Mouse (Mus musculus): Measurements from ENCODE around the gene Fgfr2. TPM values are rescaled to one million over a fixed set of nuclear protein-coding genes. Genes with fewer than 3 reads are reported as not detected.
"Not testable (repeated sequence)": the region's sequence is repeated elsewhere in the genome, so short reads cannot be mapped to it uniquely, and the experiment has no call there.

Gene Fgfr2
- total RNA-seq, 2 experiments from 2014 or later = 35.8 to 40.8 TPM

DNA sequence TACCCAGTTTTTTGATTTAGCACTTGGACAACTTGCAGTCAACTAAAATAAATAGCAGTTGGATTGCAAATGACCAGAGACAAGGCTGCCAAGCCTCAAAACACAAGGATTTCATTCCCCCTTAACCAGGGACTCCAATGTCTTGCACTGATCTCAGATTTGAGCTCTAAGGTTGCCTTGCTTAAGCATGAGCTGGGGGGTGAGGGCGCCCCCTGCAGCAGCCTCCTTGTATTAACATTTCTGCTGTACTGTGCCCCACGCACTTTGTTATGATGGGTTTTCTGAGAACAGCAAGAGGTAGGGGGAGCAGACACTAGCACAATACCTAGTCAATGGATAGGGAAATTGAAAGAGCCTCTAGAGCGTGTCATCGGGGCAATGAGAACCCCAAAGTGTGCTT, 615.8 kb downstream of the Fgfr2 start:
- intact Hi-C loops (cut with DNase I) = no loop called here
- DNase-seq = peak; percentile 46

DNA sequence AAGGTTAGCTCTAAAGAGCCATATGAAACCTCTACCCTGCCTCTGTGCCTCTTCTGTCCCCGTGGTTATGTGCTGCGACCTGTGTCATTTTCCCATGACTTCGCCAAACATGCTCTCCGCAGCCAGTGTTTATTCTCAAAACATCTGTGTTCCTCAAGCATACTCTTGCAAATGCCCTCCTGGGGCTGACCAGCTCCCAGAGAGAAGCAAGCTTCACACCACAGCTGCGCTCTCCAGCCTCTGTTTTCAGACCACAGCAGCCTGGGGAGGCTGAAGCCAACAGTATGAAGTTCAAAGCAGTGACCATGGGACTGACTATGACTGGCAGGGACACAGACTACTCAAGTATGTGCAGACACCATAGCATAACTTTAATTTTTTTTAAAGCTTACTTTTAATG, 616.9 kb downstream of the Fgfr2 start:
- DNase-seq = no peak
- intact Hi-C loops (cut with DNase I) = no loop called here

DNA sequence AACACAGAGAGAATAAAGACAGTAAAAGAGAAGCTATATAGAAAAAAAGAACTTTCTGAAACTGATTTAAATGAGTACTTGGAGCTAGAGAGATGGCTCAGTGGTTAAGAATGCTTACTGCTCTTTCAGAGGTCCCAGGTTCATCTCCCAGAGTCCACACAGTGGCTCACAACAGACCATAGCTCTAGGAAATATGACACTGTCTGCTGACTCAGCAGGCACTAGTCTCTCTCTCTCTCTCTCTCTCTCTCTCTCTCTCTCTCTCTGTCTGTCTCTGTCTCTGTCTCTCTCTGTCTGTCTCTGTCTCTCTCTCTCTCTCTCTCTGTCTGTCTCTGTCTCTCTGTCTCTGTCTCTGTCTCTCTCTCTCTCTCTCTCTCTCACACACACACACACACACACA, 620.7 kb downstream of the Fgfr2 start:
- intact Hi-C loops (cut with DNase I); DNase-seq: not testable (repeated sequence)

DNA sequence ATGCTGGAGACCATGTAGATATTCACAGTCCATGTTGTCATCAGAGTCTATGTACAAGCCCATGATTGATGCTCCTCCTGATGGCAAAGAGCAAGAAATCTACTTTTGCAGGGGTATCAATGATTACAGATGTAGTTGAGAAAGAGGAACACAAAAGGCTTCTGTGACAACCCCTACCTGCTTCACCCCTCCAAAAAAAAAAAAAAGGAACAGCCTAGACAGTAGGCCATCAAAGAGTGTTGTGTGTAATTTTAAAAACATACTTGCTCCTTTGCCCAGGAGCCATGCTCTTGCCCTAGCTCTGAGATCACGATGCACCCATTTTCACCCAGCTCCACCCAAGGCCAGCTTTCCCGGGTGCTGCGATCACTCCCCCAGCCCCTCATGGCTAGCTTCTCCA, 626.0 kb downstream of the Fgfr2 start:
- DNase-seq = no peak
- intact Hi-C loops (cut with DNase I) = no loop called here

DNA sequence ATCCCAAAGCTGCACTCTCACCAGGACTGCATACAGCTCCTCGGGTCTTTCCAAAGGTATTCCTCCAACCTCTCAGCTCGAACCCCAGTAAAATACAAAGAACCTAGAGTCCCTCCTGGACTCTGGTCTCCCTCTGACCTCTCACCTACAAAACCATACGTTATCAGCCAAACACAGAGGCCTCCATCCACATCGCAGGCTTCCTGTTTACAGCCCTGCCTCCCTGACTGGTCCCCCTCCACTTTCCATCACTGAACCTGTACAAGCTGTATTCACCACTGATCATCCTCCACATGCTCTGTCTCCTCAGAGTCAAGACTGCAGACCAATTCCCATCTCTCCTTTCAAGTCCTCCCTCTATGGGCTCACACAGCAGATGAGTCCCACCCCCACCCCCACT, 628.9 kb downstream of the Fgfr2 start:
- intact Hi-C loops (cut with DNase I) = no loop called here
- DNase-seq = no peak

DNA sequence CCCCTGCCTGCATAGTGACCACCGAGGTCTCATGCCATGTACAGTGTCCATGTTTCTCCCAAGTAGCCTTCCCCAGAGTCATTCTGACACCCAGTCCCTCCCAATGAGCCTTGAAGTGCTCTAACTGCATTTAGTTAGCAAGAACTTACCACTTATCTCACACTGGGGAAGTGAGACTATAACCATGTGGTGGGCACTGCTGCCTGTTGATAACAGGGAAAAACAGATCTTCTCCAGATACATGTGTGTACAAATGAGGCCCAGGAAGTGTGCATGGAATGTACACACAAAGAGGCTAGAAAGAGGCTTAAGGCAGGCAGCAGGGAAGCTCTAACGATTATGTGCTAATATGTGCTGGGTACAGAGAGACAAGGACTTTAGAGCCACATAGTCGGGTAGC, 629.5 kb downstream of the Fgfr2 start:
- intact Hi-C loops (cut with DNase I) = no loop called here
- DNase-seq = no peak

DNA sequence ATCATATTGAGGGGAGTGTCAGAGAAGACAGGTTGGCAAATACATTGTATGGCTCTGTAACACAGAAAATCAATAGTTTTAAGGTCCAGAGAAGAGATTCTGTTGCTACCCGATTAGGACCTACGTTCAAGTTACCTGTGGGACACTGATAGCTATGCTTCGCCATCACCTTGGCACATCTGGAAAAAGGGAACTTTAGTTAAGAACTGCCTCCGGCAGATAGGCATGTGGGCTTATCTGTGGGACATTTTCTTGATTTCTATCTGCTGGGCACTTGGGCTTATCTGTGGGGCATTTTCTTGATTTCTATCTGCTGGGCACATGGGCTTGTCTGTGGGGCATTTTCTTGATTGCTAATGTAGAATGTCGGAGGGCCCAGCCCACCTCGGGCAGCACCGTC, 631.2 kb downstream of the Fgfr2 start:
- intact Hi-C loops (cut with DNase I) = no loop called here
- DNase-seq = no peak

DNA sequence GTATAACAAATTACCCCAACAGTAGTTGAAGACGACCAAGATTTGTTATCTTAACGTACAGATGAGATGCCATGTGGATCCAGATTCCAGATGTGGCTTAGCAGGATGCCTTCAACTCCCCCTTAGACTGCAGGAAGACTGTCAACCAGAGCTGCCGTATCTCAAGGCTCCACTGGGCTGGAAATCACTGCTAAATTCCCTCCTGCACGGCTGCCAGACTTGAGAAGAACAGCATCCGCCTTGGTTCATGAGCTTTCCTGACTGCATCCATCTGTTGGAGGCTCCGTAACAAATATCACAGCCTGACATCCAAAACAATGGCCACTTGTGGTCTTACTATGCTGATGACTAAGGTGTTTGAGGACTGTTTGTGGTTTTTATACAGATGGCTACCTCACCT, 635.8 kb downstream of the Fgfr2 start:
- DNase-seq = no peak
- intact Hi-C loops (cut with DNase I) = no loop called here

DNA sequence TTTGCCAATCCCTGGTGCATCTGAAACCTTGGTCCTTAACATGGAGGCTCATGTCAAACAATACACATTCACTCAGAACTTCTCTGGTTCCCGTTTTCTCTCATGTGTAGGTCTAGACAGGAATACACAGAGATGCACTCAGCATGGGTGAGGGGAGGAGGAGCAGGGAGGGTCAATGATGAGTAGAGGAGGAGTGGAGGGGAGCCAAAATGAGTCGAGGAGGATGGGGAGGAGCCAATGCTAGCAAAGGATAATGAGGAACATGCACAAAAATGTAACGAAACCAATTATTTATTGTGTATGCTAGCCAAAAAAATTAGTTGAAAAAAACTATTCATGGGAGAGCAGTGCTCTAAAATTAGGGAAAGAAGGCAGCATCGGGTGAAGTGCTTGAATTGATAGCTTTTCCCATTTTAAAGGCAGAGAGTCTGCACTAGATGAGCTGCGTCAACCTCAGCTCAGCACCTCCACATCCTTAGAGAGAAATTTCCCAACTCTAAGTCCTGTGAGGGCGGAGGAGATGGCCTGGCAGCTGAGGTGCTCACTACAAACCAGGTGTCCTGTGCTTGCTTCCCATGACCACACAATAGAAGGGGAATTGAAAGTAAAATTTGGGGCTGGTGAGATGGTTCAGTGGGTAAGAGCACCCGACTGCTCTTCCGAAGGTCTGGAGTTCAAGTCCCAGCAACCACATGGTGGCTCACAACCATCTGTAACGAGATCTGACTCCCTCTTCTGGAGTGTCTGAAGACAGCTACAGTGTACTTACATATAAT, 636.6 kb downstream of the Fgfr2 start:
- intact Hi-C loops (cut with DNase I) = no loop called here
- DNase-seq = no peak

DNA sequence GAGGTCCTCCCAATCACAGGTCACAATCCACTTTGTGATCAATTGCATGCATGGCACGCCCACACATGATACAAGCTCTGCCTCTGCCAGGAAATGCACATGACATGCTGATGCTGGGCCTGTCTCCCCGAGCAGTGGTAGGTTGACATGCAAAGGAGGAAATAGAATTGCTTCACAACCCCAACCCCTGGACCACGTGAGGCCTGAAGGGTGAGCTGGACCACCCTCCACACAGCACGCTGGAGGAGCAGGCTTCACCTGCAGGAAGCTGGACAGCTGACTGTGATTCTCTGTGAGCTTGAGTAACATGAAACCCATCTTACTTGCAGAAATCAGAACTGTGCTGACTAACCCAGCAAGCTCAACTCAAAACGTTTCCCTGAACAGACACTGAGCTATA, 638.7 kb downstream of the Fgfr2 start:
- intact Hi-C loops (cut with DNase I) = no loop called here

DNA sequence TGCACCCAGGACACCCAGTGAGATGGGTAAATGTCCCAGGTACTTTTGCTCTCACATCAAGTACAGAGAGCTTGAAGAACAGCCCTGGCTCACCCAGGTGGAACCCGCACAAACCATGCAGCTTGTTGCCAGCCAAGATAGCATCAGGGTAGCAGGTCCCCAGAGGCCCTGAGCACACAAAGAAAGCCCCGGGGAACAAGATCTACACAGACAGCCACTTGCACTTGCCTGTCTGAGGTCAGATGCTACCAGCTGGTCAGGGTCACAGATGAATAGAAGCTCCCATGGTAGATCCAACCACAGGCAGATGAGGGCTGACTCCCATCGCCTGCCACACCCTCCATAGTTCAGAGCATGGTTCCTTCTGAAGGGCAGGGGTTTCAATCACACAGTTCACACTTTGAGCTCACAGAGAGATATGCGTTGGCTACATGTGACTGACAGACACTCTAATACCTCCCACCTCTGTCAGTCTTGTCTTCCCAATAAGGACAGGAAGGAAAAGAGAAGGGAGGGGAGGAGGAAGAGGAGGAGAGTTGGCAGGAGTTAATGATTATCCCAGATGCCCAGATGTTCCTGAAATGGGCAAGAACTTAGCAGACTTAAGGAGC, 642.3 kb downstream of the Fgfr2 start:
- intact Hi-C loops (cut with DNase I) = no loop called here
- no peak for DNase-seq

More for the DNA sequence above, 638.7 kb downstream of the Fgfr2 start:
- no peak for DNase-seq

DNA sequence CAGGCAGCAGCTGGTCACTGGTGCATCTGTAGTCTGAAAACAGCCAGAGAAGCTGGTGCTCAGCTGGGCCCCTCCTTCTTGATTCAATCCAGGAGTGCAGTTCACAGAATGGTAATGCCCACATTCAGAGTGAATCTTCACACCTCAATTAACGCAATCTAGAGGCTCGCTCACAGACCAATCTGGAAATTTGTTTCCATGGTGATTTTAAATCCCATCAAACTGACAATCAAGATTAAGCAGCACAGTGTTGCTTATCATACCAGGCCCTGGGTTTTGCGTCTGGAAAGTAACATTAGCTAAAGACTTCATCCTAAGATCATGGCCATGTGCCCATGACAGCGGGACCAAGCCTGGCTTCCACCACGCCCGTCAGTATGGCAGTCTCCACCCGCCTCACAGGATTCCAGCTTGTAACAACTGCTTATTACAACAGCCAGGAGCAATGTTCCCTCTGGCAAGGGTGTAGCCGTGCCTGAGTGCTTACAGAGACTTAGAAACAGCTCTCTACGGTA, 644.8 kb downstream of the Fgfr2 start:
- DNase-seq = peak; percentile 33
- intact Hi-C loops (cut with DNase I) = loop anchor here (10.0 kb wide), 1 partner anchor 244 kb away; no protein-coding TSS in a partner anchor

DNA sequence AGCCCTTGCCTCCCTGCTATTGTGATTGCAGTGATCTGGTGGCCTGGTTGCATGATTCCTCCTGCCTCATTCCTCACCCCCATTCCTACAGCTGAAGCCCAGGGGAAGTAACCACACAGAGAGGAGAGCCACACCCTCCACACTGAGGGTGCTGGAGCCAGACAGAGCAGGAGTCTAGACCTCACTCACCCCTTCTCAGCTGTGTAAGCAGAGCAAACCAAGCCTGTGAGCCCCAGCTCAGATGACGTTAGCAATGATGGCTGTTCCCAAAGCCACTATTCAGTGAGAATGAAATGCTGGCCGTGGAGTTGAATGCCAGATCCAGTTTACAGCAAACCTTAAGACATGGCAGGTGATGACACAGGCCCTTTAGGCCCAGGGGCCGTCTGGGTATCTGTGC, 645.4 kb downstream of the Fgfr2 start:
- intact Hi-C loops (cut with DNase I) = loop anchor here (10.0 kb wide), 1 partner anchor 243 kb away; no protein-coding TSS in a partner anchor
- DNase-seq = no peak

DNA sequence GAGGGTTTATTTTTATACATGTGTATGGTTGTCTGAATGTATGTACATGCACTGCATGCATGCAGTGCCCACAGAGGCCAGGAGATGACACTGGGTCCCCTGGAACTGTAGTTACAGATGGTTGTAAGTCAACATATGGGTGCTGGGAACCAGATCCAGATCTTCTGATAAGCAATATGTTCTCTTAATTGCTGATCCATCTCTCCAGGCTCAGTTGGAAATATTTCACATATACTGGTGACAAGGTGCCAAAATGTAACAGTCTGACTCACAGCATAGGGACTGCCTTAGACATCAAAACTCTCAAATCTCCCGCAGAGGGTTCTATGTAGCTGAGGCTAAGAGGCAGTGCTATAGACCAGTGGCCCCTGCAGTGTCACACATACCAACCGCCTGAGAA, 646.7 kb downstream of the Fgfr2 start:
- intact Hi-C loops (cut with DNase I) = loop anchor here (10.0 kb wide), 1 partner anchor 242 kb away; no protein-coding TSS in a partner anchor
- no peak for DNase-seq

DNA sequence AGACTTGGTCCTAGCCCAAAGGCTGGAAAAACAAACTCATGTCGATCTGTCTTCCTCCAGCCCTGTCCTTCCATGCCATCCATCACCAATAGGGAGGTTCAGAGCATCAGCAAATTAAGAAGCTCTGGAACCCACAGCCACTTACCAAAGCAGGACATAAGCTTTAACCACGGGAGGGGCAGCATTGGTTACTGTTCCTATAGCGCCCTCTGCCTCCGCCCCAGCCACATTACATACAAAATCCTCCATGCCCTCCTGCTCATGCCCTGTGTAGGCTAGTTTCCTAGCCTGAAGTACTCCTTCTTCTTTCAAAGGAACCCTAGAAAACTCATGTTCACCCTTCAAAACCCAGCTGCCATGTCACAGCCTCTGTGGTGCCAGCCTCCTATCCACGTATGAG, 648.1 kb downstream of the Fgfr2 start:
- intact Hi-C loops (cut with DNase I) = loop anchor here (10.0 kb wide), 1 partner anchor 240 kb away; no protein-coding TSS in a partner anchor
- DNase-seq = peak; percentile 59

DNA sequence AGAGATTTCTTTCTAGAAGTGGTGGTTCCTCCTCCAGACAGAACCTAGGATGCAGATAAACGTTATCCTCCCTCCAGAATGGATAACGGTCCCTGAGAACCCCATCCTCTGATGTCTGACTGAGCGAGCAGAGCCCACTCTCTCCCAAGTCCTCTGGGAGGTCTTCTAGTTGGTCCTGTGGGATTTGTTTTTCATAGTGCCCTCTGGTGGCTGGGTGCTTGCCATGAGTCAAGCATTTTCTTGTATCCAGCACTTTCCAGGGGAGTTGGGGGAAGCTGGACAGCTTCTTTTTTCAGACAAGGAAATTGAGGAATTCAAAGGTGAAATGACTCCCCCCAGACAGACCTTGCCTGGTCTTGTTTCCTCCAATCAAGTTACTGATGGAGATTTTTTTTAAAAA, 651.8 kb downstream of the Fgfr2 start:
- peak; percentile 36 for DNase-seq
- intact Hi-C loops (cut with DNase I) = loop anchor here (5.0 to 10.0 kb wide), 2 partner anchors 154 to 237 kb away; partner anchors contain the start of gene Chst15

DNA sequence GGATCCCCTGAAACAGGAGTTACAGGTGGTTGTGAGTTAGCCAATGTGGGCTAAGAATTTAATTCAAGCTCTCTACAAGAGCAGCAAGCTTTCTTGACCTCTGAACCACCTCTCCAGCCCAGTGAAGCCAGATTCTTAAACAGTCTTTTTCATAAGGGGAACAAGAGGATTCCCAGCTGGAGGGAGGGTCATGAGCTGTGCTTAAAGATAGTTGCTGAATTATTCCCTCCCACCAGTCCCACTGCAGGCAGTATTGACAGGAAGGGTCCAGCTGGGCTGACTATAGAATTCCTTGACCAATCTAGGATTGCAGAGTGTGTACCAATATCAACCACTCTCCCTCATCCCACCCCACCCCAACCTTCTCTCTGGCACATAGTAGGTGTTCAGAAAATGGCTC, 654.8 kb downstream of the Fgfr2 start:
- intact Hi-C loops (cut with DNase I) = no loop called here
- no peak for DNase-seq

DNA sequence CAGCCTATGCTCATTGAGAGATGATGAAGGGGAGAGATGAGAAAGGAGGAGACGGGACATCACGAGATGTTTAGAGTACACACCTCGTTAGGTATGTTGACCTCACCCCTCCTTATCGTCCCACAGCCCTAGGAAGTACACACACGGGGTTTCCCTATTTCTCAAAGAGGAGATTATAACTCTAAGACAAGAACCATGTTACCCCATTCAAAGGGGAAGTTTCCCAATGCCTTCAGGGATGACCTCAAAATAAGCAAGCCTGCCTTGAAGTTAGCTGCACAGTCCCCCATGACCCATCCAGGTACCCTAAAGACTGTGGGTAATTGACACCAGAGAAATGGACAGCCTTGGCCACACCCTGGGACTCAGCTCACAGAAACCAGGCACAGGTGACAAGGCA, 657.3 kb downstream of the Fgfr2 start:
- DNase-seq = no peak
- intact Hi-C loops (cut with DNase I) = no loop called here

DNA sequence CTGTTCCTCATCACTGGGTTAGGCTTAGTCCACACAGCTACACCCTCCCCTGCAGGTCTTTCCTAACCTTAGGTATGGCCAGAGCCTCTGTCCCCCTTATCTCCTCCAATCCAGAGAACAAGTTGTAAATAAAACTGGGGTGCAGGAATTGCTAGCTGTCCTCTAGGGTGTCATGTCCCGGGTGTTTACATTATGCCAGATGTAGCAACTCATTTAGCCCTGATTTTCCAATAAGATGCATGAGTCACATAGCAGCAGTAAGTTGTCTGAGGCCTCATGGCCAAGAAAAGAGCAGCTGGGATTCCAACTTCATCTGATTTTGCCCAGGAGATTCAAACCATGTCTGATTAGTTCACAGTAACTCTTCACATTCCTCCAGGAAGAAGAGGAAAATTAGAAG, 658.3 kb downstream of the Fgfr2 start:
- intact Hi-C loops (cut with DNase I) = no loop called here
- DNase-seq = no peak

DNA sequence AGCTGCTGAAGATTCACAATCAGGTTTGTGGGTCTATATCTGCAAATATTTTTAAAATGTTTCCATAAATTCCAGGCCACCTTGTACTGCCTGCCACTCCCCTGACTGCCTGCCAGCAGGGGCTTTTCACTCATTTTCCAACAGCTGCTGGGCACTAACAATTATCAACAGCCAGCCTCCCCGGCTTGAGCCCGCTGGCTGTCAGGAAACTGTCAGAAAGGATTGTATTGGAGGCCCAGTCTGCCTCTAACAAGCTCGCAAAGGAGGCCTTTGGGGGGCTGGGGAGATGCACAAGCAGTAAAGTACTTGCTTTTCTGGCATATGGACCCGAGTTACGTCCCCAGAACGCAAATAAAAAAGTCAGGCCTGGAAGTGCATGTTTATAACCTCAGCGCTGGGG, 664.7 kb downstream of the Fgfr2 start:
- no peak for DNase-seq
- intact Hi-C loops (cut with DNase I) = no loop called here

DNA sequence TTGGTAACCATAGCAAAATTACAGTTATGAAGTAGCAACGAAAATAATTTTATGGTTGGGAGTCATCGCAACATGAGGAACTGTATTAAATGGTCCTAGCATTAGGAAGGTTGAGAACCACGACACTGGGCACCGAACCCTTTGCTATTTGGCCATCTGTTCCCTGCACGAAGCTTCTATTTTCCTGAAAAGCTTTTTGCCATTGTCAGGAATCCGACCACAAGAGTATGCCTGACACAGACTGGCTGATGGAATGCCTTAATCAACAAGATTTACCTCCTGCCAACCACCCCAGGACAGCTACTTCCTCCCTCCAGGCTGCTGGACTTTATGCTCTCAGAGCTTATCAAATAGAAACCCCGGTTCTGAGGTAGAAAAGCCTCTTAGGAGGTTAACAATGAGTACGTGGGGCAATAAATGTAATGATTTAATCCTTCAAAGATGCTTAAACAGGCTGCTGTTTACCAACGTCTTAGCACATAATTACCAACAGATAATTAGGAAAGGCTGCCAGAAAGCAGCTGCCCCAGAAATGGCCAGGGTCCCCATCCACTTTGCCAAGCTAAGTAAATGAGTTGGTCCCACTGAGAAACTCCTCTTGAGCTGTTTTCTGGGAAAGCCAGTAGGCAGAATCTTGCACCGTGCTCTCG, 668.0 kb downstream of the Fgfr2 start:
- DNase-seq = no peak
- intact Hi-C loops (cut with DNase I) = no loop called here

All from left cerebral cortex, postnatal 4 days (tissue).